Mouse (Mus musculus) small intestine, adult 2 months (tissue): ENCODE data around the gene Dnajc5. TPM values are rescaled to one million over a fixed set of nuclear protein-coding genes. Genes with fewer than 3 reads are reported as not detected.

Experiments
- H3K27ac ChIP-seq: fragments of 200-500 bp; 2 replicates; pipeline ENCODE4 v1.5.1; 2012; ENCODE audit warnings: low read depth, low read length, control low read depth, inconsistent platforms; ENCODE audit not compliant: insufficient read depth
- H3K27me3 ChIP-seq: fragments of 200-500 bp; 2 replicates; pipeline ENCODE4 v1.6.1; 2012; ENCODE audit warnings: mild to moderate bottlenecking, moderate library complexity, low read length, inconsistent platforms; ENCODE audit not compliant: control insufficient read depth, insufficient read depth
- H3K36me3 ChIP-seq: fragments of 200-500 bp; 2 replicates; pipeline ENCODE4 v1.6.1; 2012; ENCODE audit warnings: mild to moderate bottlenecking, low read length, control low read depth, inconsistent platforms; ENCODE audit not compliant: control insufficient read depth, insufficient read depth
- H3K4me1 ChIP-seq: fragments of 200-500 bp; 2 replicates; pipeline ENCODE4 v1.6.1; 2012; ENCODE audit warnings: low read length, inconsistent platforms, mixed read lengths; ENCODE audit not compliant: control insufficient read depth, insufficient read depth, insufficient read length
- H3K4me3 ChIP-seq: fragments of 200-500 bp; 2 replicates; pipeline ENCODE4 v1.5.1; 2012; ENCODE audit warnings: low read depth, mild to moderate bottlenecking, control low read depth, inconsistent platforms, low read length, moderate library complexity
- CTCF ChIP-seq: fragments of 200-500 bp; IDR thresholded peaks from 2 replicates; pipeline ENCODE4 v1.5.1; 2012; ENCODE audit warnings: low read depth, mild to moderate bottlenecking, control low read depth, inconsistent platforms, low read length, moderate library complexity, mixed read lengths; ENCODE audit not compliant: insufficient replicate concordance, insufficient read length; ENCODE audit errors: extremely low read depth
- POLR2A ChIP-seq: fragments of 200-500 bp; IDR thresholded peaks from 2 replicates; pipeline ENCODE4 v1.6.1; 2012; ENCODE audit warnings: low read depth, mild to moderate bottlenecking, control low read depth, inconsistent platforms, low read length, moderate library complexity
- WGBS: fragments of 180-500 bp; shearing (Covaris S2); methylation state at CpG from one replicate; pipeline ENCODE4 v1.1.7; 2018; 5-methylcytosine and 5-hydroxymethylcytosine counted together
- polyA plus RNA-seq: library from polyadenylated mRNA; depleted of rRNA; stranded (reverse); fragments of >200 nt; gene quantifications from 2 replicates; pipeline ENCODE4 v1.2.3, GENCODE M21; 2012

Dnajc5 gene
- polyA plus RNA-seq, 1 experiment = 48.2 TPM

GRCm38 (mm10) chr2:181590471-181590870 is 70.2 kb downstream of the Dnajc5 start:
- no peak overlapping the region for H3K27ac ChIP-seq
- H3K4me1 ChIP-seq = no peaks in the 10 kb centered on the region; the same call in 1 of the 2 replicates

GRCm38 (mm10) chr2:181591528-181592085 is 71.3 kb downstream of the Dnajc5 start, which contains the start of gene Prpf6:
Gene Prpf6 (plus strand): TSS chr2:181591868.
- 6% methylated on average over 5 of the region's 5 CpGs for WGBS
- Histone ChIP-seq H3K27me3 (no peaks in the 10 kb centered on the region), H3K4me1 (no peaks in the 10 kb centered on the region; the same call in 1 of the 2 replicates), H3K27ac (peak within 1 kb of the TSS; percentile 25; the same call in 1 of the 2 replicates), H3K4me3 (peak within 1 kb of the TSS; percentile 74), H3K36me3 (peaks cover 9% of the 10 kb centered on the region; the same call in 1 of the 2 replicates)
- TF ChIP-seq CTCF (no peak), POLR2A (no peak)

More at GRCm38 (mm10) chr2:181590471-181590870, 70.2 kb downstream of the Dnajc5 start:
- Histone ChIP-seq H3K36me3 (peaks cover 10% of the 10 kb centered on the region; the same call in 1 of the 2 replicates), H3K4me3 (no peak overlapping the region), H3K27me3 (no peaks in the 10 kb centered on the region)
- 92% methylated on average over 5 of the region's 5 CpGs for WGBS
- TF ChIP-seq CTCF (no peak), POLR2A (no peak)

- whole genome bisulfite sequencing = 1% methylated on average over 78 of the region's 97 CpGs
- TF ChIP-seq CTCF = no peak
- no peak; the same call in 1 of the 2 replicates for TF ChIP-seq POLR2A
- peak within 1 kb of the TSS; percentile 25; the same call in 1 of the 2 replicates for H3K27ac ChIP-seq
- peak within 1 kb of the TSS; percentile 74 for H3K4me3 ChIP-seq
- peaks cover 4% of the 10 kb centered on the region; the same call in 1 of the 2 replicates for H3K36me3 ChIP-seq
- H3K27me3 ChIP-seq = no peaks in the 10 kb centered on the region
- H3K4me1 ChIP-seq = no peaks in the 10 kb centered on the region; the same call in 1 of the 2 replicates
Observed at GRCm38 (mm10) chr2:181592231-181593041, 72.2 kb downstream of the Dnajc5 start, which contains the start of gene Zfp512b. Gene Zfp512b (minus strand): TSS chr2:181592803.

- Histone ChIP-seq H3K4me3 (peak overlapping the region; percentile 74), H3K4me1 (peaks cover 3% of the 10 kb centered on the region; the same call in 1 of the 2 replicates), H3K36me3 (peaks cover 4% of the 10 kb centered on the region; the same call in 1 of the 2 replicates), H3K27me3 (no peaks in the 10 kb centered on the region), H3K27ac (peak overlapping the region; percentile 25; the same call in 1 of the 2 replicates)
- TF ChIP-seq CTCF (no peak), POLR2A (no peak)
- 15% methylated on average over 6 of the region's 6 CpGs for WGBS
Observed at GRCm38 (mm10) chr2:181593042-181593421, 72.7 kb downstream of the Dnajc5 start.

- TF ChIP-seq POLR2A = no peak
- no peak for TF ChIP-seq CTCF
- no peak overlapping the region for H3K4me3 ChIP-seq
- H3K4me1 ChIP-seq = peaks cover 3% of the 10 kb centered on the region; the same call in 1 of the 2 replicates
- H3K27me3 ChIP-seq = no peaks in the 10 kb centered on the region
- peaks cover 4% of the 10 kb centered on the region; the same call in 1 of the 2 replicates for H3K36me3 ChIP-seq
- H3K27ac ChIP-seq = no peak overlapping the region
Observed at GRCm38 (mm10) chr2:181593937-181594336, 73.7 kb downstream of the Dnajc5 start.

GRCm38 (mm10) chr2:181594946-181595696 is 74.8 kb downstream of the Dnajc5 start:
- H3K36me3 ChIP-seq = peaks cover 3% of the 10 kb centered on the region; the same call in 1 of the 2 replicates
- H3K4me3 ChIP-seq = no peak overlapping the region
- TF ChIP-seq CTCF (peak; percentile 58; the same call in 1 of the 2 replicates), POLR2A (no peak)
- WGBS = 74% methylated on average over 4 of the region's 4 CpGs
- H3K27me3 ChIP-seq = no peaks in the 10 kb centered on the region
- H3K27ac ChIP-seq = no peak overlapping the region
- H3K4me1 ChIP-seq = peaks cover 3% of the 10 kb centered on the region; the same call in 1 of the 2 replicates
